Mouse (Mus musculus): ENCODE measurements around the gene Clpb.
A peak's percentile ranks its signal among the peaks of the same experiment; 100 is the strongest.

DNA sequence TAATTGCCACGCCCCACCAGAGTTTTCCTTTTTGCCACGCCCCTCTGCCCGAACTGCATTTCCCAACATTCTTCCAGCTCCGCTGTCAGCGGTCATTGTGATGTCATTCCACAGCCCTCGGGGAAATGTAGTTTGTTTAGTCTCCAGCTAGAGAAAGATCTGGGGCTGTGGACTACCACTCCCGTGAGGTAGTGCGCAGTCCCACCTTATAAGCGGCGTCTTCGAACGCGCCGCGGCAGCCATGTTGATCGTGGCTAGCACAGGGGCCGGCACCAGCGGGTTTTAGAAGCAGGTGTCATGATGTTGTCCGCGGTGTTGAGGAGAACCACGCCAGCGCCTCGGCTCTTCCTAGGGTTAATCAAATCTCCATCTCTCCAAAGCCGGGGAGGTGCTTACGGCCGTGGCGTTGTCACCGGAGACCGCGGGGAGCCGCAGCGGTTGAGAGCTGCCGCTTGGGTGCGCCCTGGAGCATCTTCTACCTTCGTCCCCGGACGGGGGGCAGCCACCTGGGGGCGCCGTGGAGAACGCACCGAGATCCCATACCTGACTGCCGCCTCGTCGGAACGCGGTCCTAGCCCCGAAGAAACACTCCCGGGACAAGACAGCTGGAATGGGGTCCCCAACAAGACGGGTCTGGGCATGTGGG is at the start of gene Clpb:
- TF ChIP-seq POLR2A (IDR thresholded peaks at IDR 0.05; ENCODE audit: borderline replicate concordance, control insufficient read depth, low read depth, low read length) (peak; percentile 16; the same call in 1 of the 2 replicates), CTCF (IDR thresholded peaks at IDR 0.05; ENCODE audit: control insufficient read depth, insufficient read depth, low read length) (peak; percentile 70)

All from bone marrow, adult 2 months (tissue).